27 mouse cellular contexts compared by ENCODE assay signal in the genomic region with DNA sequence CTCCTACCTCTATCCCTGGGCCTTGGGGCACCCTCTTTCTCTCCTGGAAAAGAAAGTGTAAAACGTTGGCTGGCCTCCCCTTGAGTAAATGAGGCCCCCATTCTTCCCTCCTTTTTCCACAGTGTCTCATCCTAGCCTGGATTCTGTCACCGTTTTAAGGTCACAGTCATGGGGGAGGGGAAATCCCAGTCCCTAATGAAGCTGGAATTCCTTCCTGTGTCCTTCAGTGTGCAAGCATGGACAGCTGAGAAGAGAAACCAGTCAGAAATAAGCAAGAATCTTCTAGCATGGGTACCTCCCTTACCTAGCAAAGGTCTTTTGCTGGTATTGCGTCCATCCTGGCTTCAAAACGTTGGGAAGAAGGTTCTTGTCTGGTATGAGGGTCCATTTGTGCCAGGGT. TPM values are rescaled to one million over a fixed set of nuclear protein-coding genes. Genes with fewer than 3 reads are reported as not detected.
A peak's percentile ranks its signal among the peaks of the same experiment; 100 is the strongest.
DNase-seq lines count a peak whose midpoint lies in the region; ATAC-seq and TF ChIP-seq lines count a peak whose summit lies in the region.
"Had no signal": no experiment of that assay in that cellular context is flagged by ENCODE, and none has a peak within 500 bp of the region (broad histone marks: within the 10 kb centered on the region; RNA-seq: fewer than 3 reads in every experiment).

No protein-coding gene starts in this region.

- H3K36me3 ChIP-seq in heart, adult 2 months (ENCODE audit: control insufficient read depth, insufficient read depth, low read length), result no peaks in the 10 kb centered on the region
- peaks cover 4% of the 10 kb centered on the region for H3K36me3 ChIP-seq in liver, embryonic 12.5 days
- H3K36me3 ChIP-seq in liver, embryonic 16.5 days (ENCODE audit: control insufficient read depth, insufficient read depth), result no peaks in the 10 kb centered on the region
- H3K36me3 ChIP-seq in midbrain, embryonic 14.5 days (ENCODE audit: control insufficient read depth, insufficient read depth, low read length), result no peaks in the 10 kb centered on the region
- H3K36me3 ChIP-seq: embryonic facial prominence, embryonic 15.5 days; forebrain, embryonic 12.5 days; heart, embryonic 12.5 days; hindbrain, embryonic 15.5 days had no signal

- no peaks in the 10 kb centered on the region for H3K79me2 ChIP-seq in heart, adult 2 months (replicated peaks; ENCODE audit: control insufficient read depth, insufficient read depth, low read length)

- peak overlapping the region; percentile 92 for H3K27ac ChIP-seq in heart, adult 2 months
- peak overlapping the region; percentile 64 for H3K27ac ChIP-seq in liver, embryonic 12.5 days
- H3K27ac ChIP-seq in liver, embryonic 16.5 days (ENCODE audit: low read length), result peak overlapping the region; percentile 78
- no peak overlapping the region for H3K27ac ChIP-seq in midbrain, embryonic 14.5 days (replicated peaks; ENCODE audit: low read depth, low read length)
- H3K27ac ChIP-seq: embryonic facial prominence, embryonic 15.5 days; forebrain, embryonic 12.5 days; hindbrain, embryonic 15.5 days had no signal

- WGBS in heart, adult 2 months, result 50% methylated on average over 4 of the region's 4 CpGs
- 48% methylated on average over 4 of the region's 4 CpGs for WGBS in lung, adult 2 months
- 35% methylated on average over 4 of the region's 4 CpGs for WGBS in liver, embryonic 12.5 days (ENCODE audit: insufficient replicate concordance)
- WGBS in liver, embryonic 16.5 days (ENCODE audit: insufficient replicate concordance), result 35% methylated on average over 4 of the region's 4 CpGs
- 62% methylated on average over 4 of the region's 4 CpGs for WGBS in midbrain, embryonic 14.5 days

- H3K4me1 ChIP-seq in heart, adult 2 months (ENCODE audit: control insufficient read depth, insufficient read depth, low read length), result peaks cover 2% of the 10 kb centered on the region; the same call in 1 of the 2 replicates
- 0 out of 2 replicates have a peak, but pooled peaks cover 2% of the 10 kb centered on the region for H3K4me1 ChIP-seq in lung, adult 2 months (ENCODE audit: control insufficient read depth, insufficient read depth, low read length)
- H3K4me1 ChIP-seq in liver, embryonic 12.5 days, result peaks cover 5% of the 10 kb centered on the region
- no peaks in the 10 kb centered on the region; the same call in none of the 2 replicates for H3K4me1 ChIP-seq in liver, embryonic 16.5 days (ENCODE audit: control insufficient read depth, low read depth, low read length)
- H3K4me1 ChIP-seq in midbrain, embryonic 14.5 days (ENCODE audit: control insufficient read depth, insufficient read depth, low read length), result no peaks in the 10 kb centered on the region
- H3K4me1 ChIP-seq: embryonic facial prominence, embryonic 15.5 days; forebrain, embryonic 12.5 days; hindbrain, embryonic 15.5 days had no signal

- H3K9me3 ChIP-seq in liver, embryonic 12.5 days (replicated peaks), result no peaks in the 10 kb centered on the region
- H3K9me3 ChIP-seq in liver, embryonic 16.5 days (replicated peaks; ENCODE audit: control insufficient read depth, low read length), result no peaks in the 10 kb centered on the region
- no peaks in the 10 kb centered on the region for H3K9me3 ChIP-seq in midbrain, embryonic 14.5 days (ENCODE audit: control insufficient read depth, low read length)
- H3K9me3 ChIP-seq: embryonic facial prominence, embryonic 15.5 days; forebrain, embryonic 12.5 days; hindbrain, embryonic 15.5 days had no signal

- peak overlapping the region; percentile 35; the same call in 1 of the 2 replicates for H3K9ac ChIP-seq in heart, adult 2 months (ENCODE audit: low read depth, low read length)
- 0 out of 2 replicates have a peak overlapping the region, but pooled peaks have one; percentile 5 for H3K9ac ChIP-seq in liver, embryonic 12.5 days
- peak overlapping the region; percentile 22; the same call in 1 of the 2 replicates for H3K9ac ChIP-seq in liver, embryonic 16.5 days (ENCODE audit: low read depth, low read length)
- no peak overlapping the region for H3K9ac ChIP-seq in midbrain, embryonic 14.5 days (replicated peaks; ENCODE audit: low read length)
- H3K9ac ChIP-seq: embryonic facial prominence, embryonic 15.5 days; forebrain, embryonic 12.5 days; heart, embryonic 12.5 days; hindbrain, embryonic 15.5 days had no signal

- H3K4me3 ChIP-seq in heart, adult 2 months, result peak overlapping the region; percentile 57
- peak overlapping the region; percentile 41 for H3K4me3 ChIP-seq in lung, adult 2 months (replicated peaks; ENCODE audit: extremely low read depth, low read depth, low read length)
- H3K4me3 ChIP-seq in liver, embryonic 12.5 days, result peak overlapping the region; percentile 27
- peak overlapping the region; percentile 48 for H3K4me3 ChIP-seq in liver, embryonic 16.5 days (ENCODE audit: low read depth, low read length)
- H3K4me3 ChIP-seq in midbrain, embryonic 14.5 days (replicated peaks; ENCODE audit: low read depth, low read length), result no peak overlapping the region
- H3K4me3 ChIP-seq: embryonic facial prominence, embryonic 15.5 days; forebrain, embryonic 12.5 days; heart, embryonic 12.5 days; hindbrain, embryonic 15.5 days had no signal

- TF ChIP-seq EP300 in heart, adult 2 months (IDR thresholded peaks at IDR 0.05; ENCODE audit: insufficient read depth, low read depth, low read length), result no peak

- H3K27me3 ChIP-seq in heart, adult 2 months (ENCODE audit: control insufficient read depth, insufficient read depth, low read length), result no peaks in the 10 kb centered on the region
- no peaks in the 10 kb centered on the region; the same call in 1 of the 2 replicates for H3K27me3 ChIP-seq in liver, embryonic 12.5 days (replicated peaks)
- no peaks in the 10 kb centered on the region for H3K27me3 ChIP-seq in liver, embryonic 16.5 days (ENCODE audit: control insufficient read depth, insufficient read depth, low read depth, low read length)
- H3K27me3 ChIP-seq in midbrain, embryonic 14.5 days (ENCODE audit: control insufficient read depth, insufficient read depth, low read length), result no peaks in the 10 kb centered on the region
- H3K27me3 ChIP-seq: embryonic facial prominence, embryonic 15.5 days; heart, embryonic 12.5 days; hindbrain, embryonic 15.5 days; Patski had no signal

- no peak for TF ChIP-seq CTCF in heart, adult 2 months (IDR thresholded peaks at IDR 0.05)
- no peak for TF ChIP-seq CTCF in lung, adult 2 months (IDR thresholded peaks at IDR 0.05; ENCODE audit: insufficient read depth, low read length)

- no peak for TF ChIP-seq POLR2A in heart, adult 2 months (IDR thresholded peaks at IDR 0.05; ENCODE audit: insufficient read depth, low read depth, low read length)
- no peak for TF ChIP-seq POLR2A in lung, adult 2 months (IDR thresholded peaks at IDR 0.05; ENCODE audit: borderline replicate concordance, extremely low read depth, low read depth, low read length)

- no peak for DNase-seq in heart, adult 2 months
- DNase-seq in heart, postnatal 10 days, result no peak
- no peak for DNase-seq in lung, adult 2 months
- DNase-seq in lung, postnatal 36 days, result no peak
- DNase-seq in midbrain, embryonic 14.5 days, result no peak
- DNase-seq in adipocyte (ENCODE audit: low spot score), result no peak
- DNase-seq: adrenal gland, adult 2 months; adrenal gland, postnatal 25 days; cerebellum, adult 2 months; cerebellum, postnatal 10 days; embryo, embryonic 11 days; gastrocnemius, postnatal 36 days; heart, postnatal 36 days had no signal

- ATAC-seq in liver, embryonic 12.5 days, result no peak
- ATAC-seq in liver, embryonic 16.5 days (ENCODE audit: low read depth), result no peak
- no peak for ATAC-seq in midbrain, embryonic 14.5 days (ENCODE audit: low FRiP score, low TSS enrichment)
- ATAC-seq: activated CD4-positive, CD25-positive, alpha-beta regulatory T cell, adult 4 months; forebrain, embryonic 16.5 days; Patski had no signal

- peak overlapping the region; percentile 36 for H3K4me2 ChIP-seq in liver, embryonic 12.5 days
- H3K4me2 ChIP-seq in liver, embryonic 16.5 days (ENCODE audit: low read depth, low read length), result peak overlapping the region; percentile 40
- no peak overlapping the region for H3K4me2 ChIP-seq in midbrain, embryonic 14.5 days (ENCODE audit: low read length)
- H3K4me2 ChIP-seq: embryonic facial prominence, embryonic 15.5 days; forebrain, embryonic 12.5 days; heart, embryonic 12.5 days; hindbrain, embryonic 15.5 days had no signal

- intact Hi-C loops in heart, adult 2 months (cut with DNase I), result no loop called here
- intact Hi-C loops in heart, postnatal 10 days (cut with DNase I), result no loop called here

RNA-seq across cellular contexts. Expression of a gene that starts 1.2 kb away (rescaled TPM):
- total RNA-seq in heart, adult 2 months (2021), result 1 to 10 TPM; 3.5 to 3.8 TPM
- polyA plus RNA-seq in heart, adult 2 months (2012; rRNA removed), result 7.9 and 12.4 TPM in 2 replicates
- 1 to 10 TPM; 2.4 to 2.8 TPM for total RNA-seq in heart, postnatal 10 days (2021)
- 26.7 and 29.0 TPM in 2 replicates for polyA plus RNA-seq in lung, adult 2 months (2012; rRNA removed)
- polyA plus RNA-seq in liver, embryonic 12.5 days (2016; fragmentation: Nextera tagmentation; extraction: Ambion mirVana), result 6.7 and 8.1 TPM in 2 replicates
- polyA plus RNA-seq in liver, embryonic 16.5 days (2015; fragmentation: Nextera tagmentation; extraction: Ambion mirVana), result 13.7 and 18.1 TPM in 2 replicates
- polyA plus RNA-seq in midbrain, embryonic 14.5 days (2014; fragmentation: Nextera tagmentation; extraction: Ambion mirVana), result not detected in 2 replicates
- total RNA-seq: CH12.LX had no signal
- polyA plus RNA-seq: activated CD4-positive, CD25-positive, alpha-beta regulatory T cell, adult 4 months; embryonic facial prominence, embryonic 15.5 days; forebrain, embryonic 12.5 days; forebrain, embryonic 16.5 days; hindbrain, embryonic 11.5 days; hindbrain, embryonic 15.5 days had no signal

RNA-seq across cellular contexts. Expression of a gene that starts 29.9 kb away (rescaled TPM):
- total RNA-seq in heart, adult 2 months (2021), result not detected
- 0.32 and 20.1 TPM in 2 replicates for polyA plus RNA-seq in heart, adult 2 months (2012; rRNA removed)
- 1 to 10 TPM in 1 of 2 experiments, under 1 TPM in 1; 0.72 to 2.3 TPM for total RNA-seq in heart, postnatal 10 days (2021)
- polyA plus RNA-seq in lung, adult 2 months (2012; rRNA removed), result 8.1 and 20.3 TPM in 2 replicates
- 17.0 and 18.7 TPM in 2 replicates for polyA plus RNA-seq in liver, embryonic 12.5 days (2016; fragmentation: Nextera tagmentation; extraction: Ambion mirVana)
- 173 and 211 TPM in 2 replicates for polyA plus RNA-seq in liver, embryonic 16.5 days (2015; fragmentation: Nextera tagmentation; extraction: Ambion mirVana)
- polyA plus RNA-seq in midbrain, embryonic 14.5 days (2014; fragmentation: Nextera tagmentation; extraction: Ambion mirVana), result 0.24 and 0.51 TPM in 2 replicates
- total RNA-seq: gastrocnemius, postnatal 36 days had no signal
- polyA plus RNA-seq: activated CD4-positive, CD25-positive, alpha-beta regulatory T cell, adult 4 months; adrenal gland, adult 2 months; hindbrain, embryonic 11.5 days had no signal

RNA-seq across cellular contexts. Expression of a gene that starts 37.8 kb away (rescaled TPM):
- total RNA-seq in heart, adult 2 months (2021), result 100 to 1,000 TPM; 223 to 289 TPM
- 57.3 and 69.4 TPM in 2 replicates for polyA plus RNA-seq in heart, adult 2 months (2012; rRNA removed)
- 10 to 100 TPM; 39.8 to 49.0 TPM for total RNA-seq in heart, postnatal 10 days (2021)
- polyA plus RNA-seq in lung, adult 2 months (2012; rRNA removed), result 0.38 and 0.84 TPM in 2 replicates
- 0.12 and 0.26 TPM in 2 replicates for polyA plus RNA-seq in liver, embryonic 12.5 days (2016; fragmentation: Nextera tagmentation; extraction: Ambion mirVana)
- polyA plus RNA-seq in liver, embryonic 16.5 days (2015; fragmentation: Nextera tagmentation; extraction: Ambion mirVana), result 0.29 and 0.44 TPM in 2 replicates
- polyA plus RNA-seq in midbrain, embryonic 14.5 days (2014; fragmentation: Nextera tagmentation; extraction: Ambion mirVana), result 0.38 and 0.51 TPM in 2 replicates
- polyA plus RNA-seq: forebrain, embryonic 12.5 days; Patski had no signal

RNA-seq across cellular contexts. Expression of a gene that starts 43.2 kb away (rescaled TPM):
- not detected for total RNA-seq in heart, adult 2 months (2021)
- not detected in 2 replicates for polyA plus RNA-seq in heart, adult 2 months (2012; rRNA removed)
- not detected for total RNA-seq in heart, postnatal 10 days (2021)
- polyA plus RNA-seq in lung, adult 2 months (2012; rRNA removed), result 0.88 and 1.0 TPM in 2 replicates
- polyA plus RNA-seq in liver, embryonic 12.5 days (2016; fragmentation: Nextera tagmentation; extraction: Ambion mirVana), result not detected in 2 replicates
- polyA plus RNA-seq in liver, embryonic 16.5 days (2015; fragmentation: Nextera tagmentation; extraction: Ambion mirVana), result not detected in 2 replicates
- polyA plus RNA-seq in midbrain, embryonic 14.5 days (2014; fragmentation: Nextera tagmentation; extraction: Ambion mirVana), result not detected in 2 replicates
- total RNA-seq: adrenal gland, adult 2 months; adrenal gland, postnatal 25 days; CH12.LX; gastrocnemius, adult 18-20 months; gastrocnemius, postnatal 36 days; heart, postnatal 36 days had no signal
- polyA plus RNA-seq: adrenal gland, adult 2 months; embryonic facial prominence, embryonic 11.5 days; forebrain, embryonic 12.5 days; forebrain, embryonic 16.5 days; heart, embryonic 12.5 days; heart, embryonic 16.5 days; hindbrain, embryonic 11.5 days; Patski had no signal

Comparison
In these comparisons a context has a peak if more than half of its experiments do, and no peak if none do; other contexts are left out.
1. RNA of a gene that starts 37.8 kb away (polyA plus RNA-seq): 57.3 to 69.4 TPM in heart, adult 2 months; 0.38 to 0.84 TPM in lung, adult 2 months, 0.38 to 0.51 TPM in midbrain, embryonic 14.5 days, 0.29 to 0.44 TPM in liver, embryonic 16.5 days and 0.12 to 0.26 TPM in liver, embryonic 12.5 days; every median in the first group is over 10 times any median in the second.